Mouse (Mus musculus) stomach, embryonic 16.5 days (tissue): Measurements from ENCODE around the gene Map7d3. TPM values are rescaled to one million over a fixed set of nuclear protein-coding genes. Genes with fewer than 3 reads are reported as not detected.

Experiments
- ATAC-seq: fragments of 200-750 bp; cut with Nextera tagmentation; 2 replicates; pipeline ENCODE4 v1.8.0; 2017; ENCODE audit warnings: moderate number of reproducible peaks, moderate TSS enrichment; ENCODE audit not compliant: insufficient read depth, low FRiP score
- H3K27ac ChIP-seq: fragments of 300-500 bp; sonication (generic); 2 replicates; pipeline ENCODE4 v1.5.1; 2014; ENCODE audit warnings: low read length
- H3K27me3 ChIP-seq: fragments of 300-500 bp; sonication (generic); 2 replicates; pipeline ENCODE4 v1.6.1; 2014; ENCODE audit warnings: low read length, control low read depth, mixed read lengths; ENCODE audit not compliant: control insufficient read depth, insufficient read depth
- H3K36me3 ChIP-seq: fragments of 300-500 bp; sonication (generic); 2 replicates; pipeline ENCODE4 v1.6.1; 2014; ENCODE audit warnings: low read length; ENCODE audit not compliant: control insufficient read depth, insufficient read depth
- H3K4me1 ChIP-seq: fragments of 300-500 bp; sonication (generic); 2 replicates; pipeline ENCODE4 v1.6.1; 2014; ENCODE audit warnings: low read length, control low read depth, mixed read lengths; ENCODE audit not compliant: control insufficient read depth, insufficient read depth
- H3K4me2 ChIP-seq: fragments of 300-500 bp; sonication (generic); 2 replicates; pipeline ENCODE4 v1.6.1; 2014; ENCODE audit warnings: low read depth, low read length, mixed read lengths
- H3K4me3 ChIP-seq: fragments of 300-500 bp; sonication (generic); replicated peaks from 2 replicates; pipeline ENCODE4 v1.5.1; 2014; ENCODE audit warnings: mild to moderate bottlenecking, low read length
- H3K9ac ChIP-seq: fragments of 300-500 bp; sonication (generic); 2 replicates; pipeline ENCODE4 v1.6.1; 2014; ENCODE audit warnings: low read length
- H3K9me3 ChIP-seq: fragments of 300-500 bp; sonication (generic); replicated peaks from 2 replicates; pipeline ENCODE4 v1.6.1; 2016; ENCODE audit warnings: low read length, control low read depth; ENCODE audit not compliant: control insufficient read depth
- WGBS: fragments of 180-500 bp; shearing (Covaris S2); extraction: QIAGEN DNeasy Blood & Tissue Kit; methylation state at CpG from one replicate; pipeline ENCODE4 v1.1.7; 2014; 5-methylcytosine and 5-hydroxymethylcytosine counted together
- polyA plus RNA-seq: library from polyadenylated mRNA; unstranded; fragments of >200 nt; fragmentation: Nextera tagmentation; extraction: Ambion mirVana; gene quantifications from 2 replicates; pipeline ENCODE4 v1.2.1, GENCODE M21; 2015

The Map7d3 gene
- polyA plus RNA-seq, 1 experiment from 2014 or later = 2.2 TPM

- WGBS = 46% methylated on average over 6 of the region's 6 CpGs
- H3K27ac ChIP-seq = no peak overlapping the region
- H3K4me2 ChIP-seq = no peak overlapping the region
- no peak overlapping the region for H3K4me3 ChIP-seq
- no peaks in the 10 kb centered on the region for H3K4me1 ChIP-seq
- no peaks in the 10 kb centered on the region for H3K36me3 ChIP-seq
- H3K27me3 ChIP-seq = no peaks in the 10 kb centered on the region
- no peak overlapping the region for H3K9ac ChIP-seq
- ATAC-seq = peak; percentile 61; the same call in 1 of the 2 replicates
- no peaks in the 10 kb centered on the region for H3K9me3 ChIP-seq
These were observed 70.0 kb downstream of the Map7d3 start for GRCm38 (mm10) chrX:56752144-56752543.

- Histone ChIP-seq H3K27me3 (no peaks in the 10 kb centered on the region), H3K4me3 (no peak overlapping the region), H3K27ac (no peak overlapping the region), H3K9me3 (no peaks in the 10 kb centered on the region), H3K9ac (no peak overlapping the region), H3K4me1 (no peaks in the 10 kb centered on the region), H3K4me2 (no peak overlapping the region), H3K36me3 (no peaks in the 10 kb centered on the region)
- WGBS = 58% methylated on average over 4 of the region's 4 CpGs
- no peak for ATAC-seq
These were observed 70.6 kb downstream of the Map7d3 start for GRCm38 (mm10) chrX:56751536-56751935.

Other genes with a start within 250 kb of the Map7d3 start
- gene Mmgt1, start 224.3 kb downstream of the Map7d3 start, polyA plus RNA-seq = 26.0 and 27.3 TPM in 2 replicates
- gene Slc9a6, start 212.6 kb downstream of the Map7d3 start, polyA plus RNA-seq = 16.6 and 18.5 TPM in 2 replicates
- gene Fhl1, start 90.5 kb downstream of the Map7d3 start, polyA plus RNA-seq = 143 and 190 TPM in 2 replicates
- gene Adgrg4, start 47.8 kb upstream of the Map7d3 start, polyA plus RNA-seq = 0.08 and 0.16 TPM in 2 replicates
- not detected in 2 replicates for gene Brs3, start 220.7 kb upstream of the Map7d3 start, polyA plus RNA-seq
- 47.6 and 53.7 TPM in 2 replicates for gene Htatsf1, start 231.3 kb upstream of the Map7d3 start, polyA plus RNA-seq